10 mouse cellular contexts compared by ENCODE assay signal in the genomic region with DNA sequence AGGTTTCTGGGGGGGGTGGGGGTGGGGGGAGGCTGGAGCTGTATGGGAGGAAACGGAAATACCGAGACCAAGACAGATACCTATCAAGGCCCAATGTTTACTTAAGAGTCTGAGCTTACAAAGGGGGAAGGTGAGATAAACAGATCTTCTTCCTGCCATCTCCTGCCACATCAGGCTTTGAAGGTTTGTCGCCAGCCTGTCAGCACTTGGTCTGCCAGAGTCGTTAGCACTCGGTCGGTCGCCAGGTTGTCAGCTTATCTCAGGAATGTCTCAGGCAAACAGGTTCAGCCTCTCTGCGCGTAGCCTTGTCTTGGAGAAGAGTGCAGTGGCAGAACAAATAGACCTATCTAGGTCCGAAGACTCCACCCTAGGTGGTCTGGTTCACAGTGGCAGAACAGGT. TPM values are rescaled to one million over a fixed set of nuclear protein-coding genes. Genes with fewer than 3 reads are reported as not detected.
DNase-seq lines count a peak whose midpoint lies in the region; ATAC-seq lines count a peak whose summit lies in the region.
"Had no signal": no experiment of that assay in that cellular context is flagged by ENCODE, and none has a peak within 500 bp of the region (broad histone marks: within the 10 kb centered on the region; RNA-seq: fewer than 3 reads in every experiment).

No protein-coding gene starts in this region.

- H3K27me3 ChIP-seq in erythroblast, embryonic 14.5 days (ENCODE audit: control insufficient read depth) = peaks cover 3% of the 10 kb centered on the region

- no peaks in the 10 kb centered on the region for H3K36me3 ChIP-seq in erythroblast, embryonic 14.5 days (ENCODE audit: control insufficient read depth)
- H3K36me3 ChIP-seq: neural tube, embryonic 13.5 days had no signal

- H3K4me1 ChIP-seq in erythroblast, embryonic 14.5 days (ENCODE audit: control insufficient read depth) = peaks cover 13% of the 10 kb centered on the region

- H3K9me3 ChIP-seq in erythroblast, embryonic 14.5 days (ENCODE audit: control insufficient read depth, low read length) = no peaks in the 10 kb centered on the region; the same call in 1 of the 2 replicates
- H3K9me3 ChIP-seq: neural tube, embryonic 13.5 days had no signal

- peak overlapping the region; percentile 38 for H3K4me3 ChIP-seq in erythroblast, embryonic 14.5 days (replicated peaks)
- H3K4me3 ChIP-seq: neural tube, embryonic 13.5 days had no signal

- ATAC-seq in erythroblast, adult 5-6 weeks (replicated peaks; ENCODE audit: low FRiP score, poor library complexity, severe bottlenecking) = no peak

- DNase-seq in urinary bladder, postnatal 14 days (ENCODE audit: low spot score) = peak; percentile 61
- no peak for DNase-seq in urinary bladder, postnatal 4 days (ENCODE audit: low spot score in 2 of 2)
- DNase-seq in lung, postnatal 10 days = peak; percentile 32
- no peak for DNase-seq in testis, postnatal 10 days (ENCODE audit: low spot score)
- DNase-seq in spleen, adult 18-20 months = no peak
- no peak for DNase-seq in thymus, adult 18-20 months
- DNase-seq: layer of hippocampus, postnatal 36 days had no signal

RNA-seq across cellular contexts. Expression of a gene that starts 4.3 kb away (rescaled TPM):
- polyA plus RNA-seq in erythroblast, embryonic 14.5 days (2012) = 0.06 TPM in 1 of 2 replicates, not detected in the other
- total RNA-seq in erythroblast, adult 5-6 weeks (2015; ENCODE audit: low replicate concordance) = 100 and 146 TPM in 2 replicates
- 78.3 and 110 TPM in 2 replicates for total RNA-seq in erythroblast, adult 5-6 weeks (2017; ENCODE audit: low replicate concordance)

RNA-seq across cellular contexts. Expression of a gene that starts 41.7 kb away (rescaled TPM):
- not detected in 2 replicates for polyA plus RNA-seq in erythroblast, embryonic 14.5 days (2012)
- 15.3 and 27.5 TPM in 2 replicates for total RNA-seq in erythroblast, adult 5-6 weeks (2015; ENCODE audit: low replicate concordance)
- total RNA-seq in erythroblast, adult 5-6 weeks (2017; ENCODE audit: low replicate concordance) = 9.3 and 10.6 TPM in 2 replicates
- polyA plus RNA-seq: neural tube, embryonic 13.5 days had no signal

RNA-seq across cellular contexts. Expression of a gene that starts 53.3 kb away (rescaled TPM):
- 0.37 and 0.64 TPM in 2 replicates for polyA plus RNA-seq in erythroblast, embryonic 14.5 days (2012)
- not detected in 2 replicates for total RNA-seq in erythroblast, adult 5-6 weeks (2015; ENCODE audit: low replicate concordance)
- not detected in 2 replicates for total RNA-seq in erythroblast, adult 5-6 weeks (2017; ENCODE audit: low replicate concordance)

Comparison
In these comparisons a context has a peak if more than half of its experiments do, and no peak if none do; other contexts are left out.
1. DNase-seq: peak in urinary bladder, postnatal 14 days (single experiment) and lung, postnatal 10 days (single experiment); none in urinary bladder, postnatal 4 days (0 of 2), testis, postnatal 10 days (single experiment), spleen, adult 18-20 months (0 of 2) and thymus, adult 18-20 months (0 of 2).